Mouse (Mus musculus) monocyte, adult 2 months (primary cell): ENCODE results near the gene Gm17374.
"Not testable (repeated sequence)": the region's sequence is repeated elsewhere in the genome, so short reads cannot be mapped to it uniquely, and the experiment has no call there.

Source experiments
- DNase-seq, 2 experiments: peaks; one replicate each; pipeline ENCODE4 v3.0.0; 2022; ENCODE audit warnings: low spot score in 2 of 2, low read depth in 1 of 2

The Gm17374 gene

GRCm38 (mm10) chr2:140151743-140152142 is at the start of gene Gm17374:
TSS of gene Gm17374 (plus strand) at chr2:140152043.
- DNase-seq: not testable (repeated sequence)

- DNase-seq: no peak
Observed at GRCm38 (mm10) chr2:140104951-140105350, 46.9 kb upstream of the Gm17374 start.

GRCm38 (mm10) chr2:140107641-140108040 is 44.2 kb upstream of the Gm17374 start:
- no peak for DNase-seq

GRCm38 (mm10) chr2:140108945-140109344 is 42.9 kb upstream of the Gm17374 start:
- no peak for DNase-seq

- no peak for DNase-seq
Observed at GRCm38 (mm10) chr2:140113851-140114250, 38.0 kb upstream of the Gm17374 start.

- no peak for DNase-seq
Observed at GRCm38 (mm10) chr2:140125516-140125915, 26.3 kb upstream of the Gm17374 start.

GRCm38 (mm10) chr2:140159186-140159730 is 7.4 kb downstream of the Gm17374 start:
- DNase-seq: no peak

GRCm38 (mm10) chr2:140163351-140163854 is 11.6 kb downstream of the Gm17374 start:
- DNase-seq: no peak

GRCm38 (mm10) chr2:140169057-140169456 is 17.2 kb downstream of the Gm17374 start:
- no peak for DNase-seq

GRCm38 (mm10) chr2:140170127-140170802 is 18.4 kb downstream of the Gm17374 start, which contains the start of the genes Esf1 and Ndufaf5:
TSS of gene Esf1 (minus strand) at chr2:140170564.
TSS of gene Ndufaf5 (plus strand) at chr2:140170649.
- DNase-seq: peak; percentile 65 to 78

GRCm38 (mm10) chr2:140170803-140171553 is 19.1 kb downstream of the Gm17374 start:
- no peak for DNase-seq

- not testable (repeated sequence) for DNase-seq
Observed at GRCm38 (mm10) chr2:140185685-140186210, 33.9 kb downstream of the Gm17374 start.

- no peak for DNase-seq
Observed at GRCm38 (mm10) chr2:140200713-140201112, 48.9 kb downstream of the Gm17374 start.

GRCm38 (mm10) chr2:140202573-140202972 is 50.7 kb downstream of the Gm17374 start:
- DNase-seq: no peak
